Mouse (Mus musculus) liver, postnatal 0 days (tissue): ENCODE data around the gene Vti1a. TPM values are rescaled to one million over a fixed set of nuclear protein-coding genes. Genes with fewer than 3 reads are reported as not detected.

Source experiments
- ATAC-seq: fragments of 200-750 bp; cut with Nextera tagmentation; 2 replicates; pipeline ENCODE4 v1.8.0; 2017; ENCODE audit warnings: mild to moderate bottlenecking, moderate library complexity
- DNase-seq: peaks from one replicate; pipeline ENCODE4 v3.0.0-alpha.2; 2016
- H3K27ac ChIP-seq: fragments of 300-500 bp; sonication (generic); 2 replicates; pipeline ENCODE4 v1.5.1; 2014; ENCODE audit warnings: antibody characterized with exemption, moderate library complexity, mild to moderate bottlenecking, low read depth
- H3K27me3 ChIP-seq: fragments of 300-500 bp; sonication (generic); 2 replicates; pipeline ENCODE4 v1.6.1; 2014; ENCODE audit warnings: low read length, control low read depth, mixed read lengths; ENCODE audit not compliant: insufficient read depth
- H3K36me3 ChIP-seq: fragments of 300-500 bp; sonication (generic); replicated peaks from 2 replicates; pipeline ENCODE4 v1.6.1; 2014; ENCODE audit warnings: mild to moderate bottlenecking, control low read depth, low read length, moderate library complexity, mixed read lengths; ENCODE audit not compliant: insufficient read depth
- H3K4me1 ChIP-seq: fragments of 300-500 bp; sonication (generic); 2 replicates; pipeline ENCODE4 v1.6.1; 2014; ENCODE audit warnings: antibody characterized with exemption, mild to moderate bottlenecking, control low read depth; ENCODE audit not compliant: insufficient read depth
- H3K4me2 ChIP-seq: fragments of 300-500 bp; sonication (generic); 2 replicates; pipeline ENCODE4 v1.6.1; 2014; ENCODE audit warnings: low read depth, mild to moderate bottlenecking, low read length, moderate library complexity, mixed read lengths
- H3K4me3 ChIP-seq: fragments of 300-500 bp; sonication (generic); 2 replicates; pipeline ENCODE4 v1.5.1; 2014; ENCODE audit warnings: low read depth, low read length
- H3K9ac ChIP-seq: fragments of 300-500 bp; sonication (generic); replicated peaks from 2 replicates; pipeline ENCODE4 v1.6.1; 2014; ENCODE audit warnings: mild to moderate bottlenecking, moderate library complexity
- H3K9me3 ChIP-seq: fragments of 300-500 bp; sonication (generic); 2 replicates; pipeline ENCODE4 v1.6.1; 2016; ENCODE audit warnings: mild to moderate bottlenecking, control low read depth, low read length, mixed read lengths
- CTCF ChIP-seq: sonication (generic); IDR thresholded peaks from 2 replicates; pipeline ENCODE4 v1.5.1; 2016; ENCODE audit warnings: antibody characterized with exemption, low read depth
- EP300 ChIP-seq: IDR thresholded peaks from 2 replicates; pipeline ENCODE4 v1.6.1; 2016; ENCODE audit warnings: antibody characterized with exemption, low read depth, mild to moderate bottlenecking
- WGBS: fragments of 180-500 bp; shearing (Covaris S2); extraction: QIAGEN DNeasy Blood & Tissue Kit; methylation state at CpG from one replicate; pipeline ENCODE4 v1.1.7; 2014; ENCODE audit not compliant: insufficient replicate concordance; 5-methylcytosine and 5-hydroxymethylcytosine counted together
- polyA plus RNA-seq: library from polyadenylated mRNA; unstranded; fragments of >200 nt; fragmentation: Nextera tagmentation; extraction: Ambion mirVana; gene quantifications from 2 replicates; pipeline ENCODE4 v1.2.1, GENCODE M21; 2015

Vti1a gene
- polyA plus RNA-seq, 1 experiment from 2014 or later = 10.5 TPM

- Histone ChIP-seq H3K4me3 (no peak overlapping the region), H3K4me2 (no peak overlapping the region), H3K27ac (no peak overlapping the region), H3K36me3 (no peaks in the 10 kb centered on the region), H3K9me3 (no peaks in the 10 kb centered on the region), H3K27me3 (no peaks in the 10 kb centered on the region), H3K9ac (no peak overlapping the region), H3K4me1 (no peaks in the 10 kb centered on the region)
- WGBS = 70% methylated on average over 21 of the region's 21 CpGs
- ATAC-seq (no peak), DNase-seq (no peak)
- TF ChIP-seq EP300 = no peak
- no peak for TF ChIP-seq CTCF
Measured at GRCm38 (mm10) chr19:55456325-55457091, 140.4 kb downstream of the Vti1a start.

GRCm38 (mm10) chr19:55461963-55462362, 145.9 kb downstream of the Vti1a start:
- Histone ChIP-seq H3K9ac (no peak overlapping the region), H3K27ac (no peak overlapping the region), H3K9me3 (no peaks in the 10 kb centered on the region), H3K4me3 (no peak overlapping the region), H3K27me3 (no peaks in the 10 kb centered on the region), H3K4me1 (no peaks in the 10 kb centered on the region), H3K36me3 (no peaks in the 10 kb centered on the region), H3K4me2 (no peak overlapping the region)
- 81% methylated on average over 12 of the region's 12 CpGs for WGBS
- TF ChIP-seq EP300 (no peak), CTCF (no peak)
- DNase-seq = no peak
- no peak for ATAC-seq

GRCm38 (mm10) chr19:55463670-55464069, 147.6 kb downstream of the Vti1a start:
- TF ChIP-seq EP300 (no peak), CTCF (no peak)
- WGBS = 67% methylated on average over 4 of the region's 4 CpGs
- H3K9ac ChIP-seq = no peak overlapping the region
- DNase-seq = peak; percentile 65
- ATAC-seq = peak; percentile 97
- H3K27me3 ChIP-seq = no peaks in the 10 kb centered on the region
- no peaks in the 10 kb centered on the region for H3K36me3 ChIP-seq
- H3K4me1 ChIP-seq = no peaks in the 10 kb centered on the region
- no peak overlapping the region for H3K27ac ChIP-seq
- H3K9me3 ChIP-seq = no peaks in the 10 kb centered on the region
- no peak overlapping the region for H3K4me3 ChIP-seq
- no peak overlapping the region for H3K4me2 ChIP-seq

- H3K9ac ChIP-seq = no peak overlapping the region
- no peak overlapping the region for H3K27ac ChIP-seq
- no peaks in the 10 kb centered on the region for H3K27me3 ChIP-seq
- H3K36me3 ChIP-seq = no peaks in the 10 kb centered on the region
- H3K4me2 ChIP-seq = peak overlapping the region; percentile 46
- TF ChIP-seq EP300 (no peak), CTCF (no peak)
- no peaks in the 10 kb centered on the region for H3K9me3 ChIP-seq
- H3K4me3 ChIP-seq = no peak overlapping the region
- WGBS = 66% methylated on average over 21 of the region's 21 CpGs
- ATAC-seq (peak; percentile 70), DNase-seq (no peak)
- 0 out of 2 replicates have a peak, but pooled peaks cover 4% of the 10 kb centered on the region for H3K4me1 ChIP-seq
Measured at GRCm38 (mm10) chr19:55469301-55470051, 153.4 kb downstream of the Vti1a start.

- WGBS = 83% methylated on average over 8 of the region's 8 CpGs
- H3K27me3 ChIP-seq = no peaks in the 10 kb centered on the region
- no peak overlapping the region for H3K27ac ChIP-seq
- H3K4me1 ChIP-seq = 0 out of 2 replicates have a peak, but pooled peaks cover 4% of the 10 kb centered on the region
- H3K9me3 ChIP-seq = no peaks in the 10 kb centered on the region
- TF ChIP-seq EP300 = no peak
- no peak for TF ChIP-seq CTCF
- H3K4me2 ChIP-seq = no peak overlapping the region
- no peak overlapping the region for H3K9ac ChIP-seq
- DNase-seq = no peak
- no peak overlapping the region for H3K4me3 ChIP-seq
- H3K36me3 ChIP-seq = no peaks in the 10 kb centered on the region
- ATAC-seq = no peak
Measured at GRCm38 (mm10) chr19:55472582-55472981, 156.5 kb downstream of the Vti1a start.

GRCm38 (mm10) chr19:55474225-55474624, 158.1 kb downstream of the Vti1a start:
- Histone ChIP-seq H3K27me3 (no peaks in the 10 kb centered on the region), H3K4me1 (0 out of 2 replicates have a peak, but pooled peaks cover 4% of the 10 kb centered on the region), H3K9me3 (no peaks in the 10 kb centered on the region), H3K27ac (no peak overlapping the region), H3K4me2 (no peak overlapping the region), H3K4me3 (no peak overlapping the region), H3K9ac (no peak overlapping the region), H3K36me3 (no peaks in the 10 kb centered on the region)
- DNase-seq = no peak
- 64% methylated on average over 6 of the region's 6 CpGs for WGBS
- ATAC-seq = no peak
- TF ChIP-seq CTCF (no peak), EP300 (no peak)
